ENCODE assay signal across 17 mouse cellular contexts in the genomic region with DNA sequence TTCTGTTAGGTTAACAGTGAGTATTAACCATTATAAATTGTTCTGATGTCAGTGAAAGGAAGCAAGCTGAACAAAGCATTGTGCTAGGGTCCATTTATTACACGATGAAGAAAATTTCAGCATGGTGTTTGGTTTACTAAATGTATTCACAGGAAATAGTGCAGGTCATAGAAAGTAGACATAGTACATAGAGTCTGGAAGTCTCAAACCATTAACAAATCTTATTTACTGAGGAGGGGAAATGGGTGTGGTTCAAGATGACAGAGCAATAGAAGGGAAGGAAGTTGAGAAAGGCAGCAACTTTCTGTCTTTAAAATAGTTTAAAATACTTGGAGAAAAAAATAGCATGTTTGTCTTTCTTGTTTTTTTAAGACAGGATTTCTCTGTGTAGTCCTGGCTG. TPM values are rescaled to one million over a fixed set of nuclear protein-coding genes. Genes with fewer than 3 reads are reported as not detected.
A peak's percentile ranks its signal among the peaks of the same experiment; 100 is the strongest.
DNase-seq lines count a peak whose midpoint lies in the region; ATAC-seq lines count a peak whose summit lies in the region.
"Had no signal": no experiment of that assay in that cellular context is flagged by ENCODE, and none has a peak within 500 bp of the region (broad histone marks: within the 10 kb centered on the region; RNA-seq: fewer than 3 reads in every experiment).

No protein-coding gene starts in this region.

- H3K9ac ChIP-seq in kidney, embryonic 14.5 days (ENCODE audit: low read depth, low read length): no peak overlapping the region
- H3K9ac ChIP-seq: forebrain, embryonic 15.5 days; hindbrain, embryonic 14.5 days; liver, embryonic 15.5 days; midbrain, embryonic 15.5 days; neural tube, embryonic 13.5 days; stomach, embryonic 15.5 days had no signal

- H3K9me3 ChIP-seq in kidney, embryonic 14.5 days (ENCODE audit: control insufficient read depth, low read length): no peaks in the 10 kb centered on the region
- H3K9me3 ChIP-seq: forebrain, embryonic 15.5 days; liver, embryonic 15.5 days; midbrain, embryonic 15.5 days; neural tube, embryonic 13.5 days; stomach, embryonic 15.5 days had no signal

- no peaks in the 10 kb centered on the region for H3K4me1 ChIP-seq in kidney, embryonic 14.5 days (ENCODE audit: control insufficient read depth, insufficient read depth, low read length)
- H3K4me1 ChIP-seq: stomach, embryonic 15.5 days had no signal

- no peak overlapping the region for H3K27ac ChIP-seq in kidney, embryonic 14.5 days (ENCODE audit: low read depth, low read length)
- H3K27ac ChIP-seq: forebrain, embryonic 15.5 days; hindbrain, embryonic 14.5 days; liver, embryonic 15.5 days; midbrain, embryonic 15.5 days; neural tube, embryonic 13.5 days; stomach, embryonic 15.5 days had no signal

- no peaks in the 10 kb centered on the region for H3K36me3 ChIP-seq in kidney, embryonic 14.5 days (ENCODE audit: control insufficient read depth, insufficient read depth, low read length)
- H3K36me3 ChIP-seq: forebrain, embryonic 15.5 days; liver, embryonic 15.5 days; midbrain, embryonic 15.5 days; neural tube, embryonic 13.5 days; stomach, embryonic 15.5 days had no signal

- H3K4me3 ChIP-seq in kidney, embryonic 14.5 days (ENCODE audit: low read length): no peak overlapping the region
- H3K4me3 ChIP-seq: forebrain, embryonic 15.5 days; liver, embryonic 15.5 days; midbrain, embryonic 15.5 days; neural tube, embryonic 13.5 days; stomach, embryonic 15.5 days had no signal

- DNase-seq in kidney, postnatal 14 days: peak; percentile 27
- DNase-seq in 416B (ENCODE audit: low read depth) (peak; percentile 68), adipocyte (ENCODE audit: low spot score) (no peak)
- DNase-seq in CD4-positive helper T cell, adult 2 months (ENCODE audit: low read depth, low spot score): peak; percentile 21
- DNase-seq: adrenal gland, postnatal 36 days; cerebellum, adult 11-12 months; gastrocnemius, postnatal 14 days; thymus, postnatal 4 days had no signal

- 78% methylated on average over 1 of the region's 1 CpGs for WGBS in kidney, embryonic 14.5 days

- no peaks in the 10 kb centered on the region for H3K27me3 ChIP-seq in kidney, embryonic 14.5 days (ENCODE audit: control insufficient read depth, insufficient read depth, low read length)
- H3K27me3 ChIP-seq: forebrain, embryonic 15.5 days; liver, embryonic 15.5 days; midbrain, embryonic 15.5 days; neural tube, embryonic 13.5 days; stomach, embryonic 15.5 days had no signal

- no peak for ATAC-seq in kidney, embryonic 14.5 days (ENCODE audit: low FRiP score, low TSS enrichment)
- peak; percentile 80 for ATAC-seq in granulocyte monocyte progenitor cell, adult 5-6 weeks (replicated peaks; ENCODE audit: poor library complexity, severe bottlenecking)
- no peak for ATAC-seq in frontal cortex, adult (ENCODE audit: low TSS enrichment)
- ATAC-seq: forebrain, embryonic 15.5 days; midbrain, embryonic 15.5 days had no signal

- H3K4me2 ChIP-seq in kidney, embryonic 14.5 days (replicated peaks; ENCODE audit: low read depth, low read length): no peak overlapping the region
- H3K4me2 ChIP-seq: forebrain, embryonic 15.5 days; hindbrain, embryonic 14.5 days; liver, embryonic 15.5 days; midbrain, embryonic 15.5 days; neural tube, embryonic 13.5 days; stomach, embryonic 15.5 days had no signal

RNA-seq across cellular contexts. Expression of gene Fam117b, which starts 10.4 kb away (rescaled TPM):
- 11.2 and 19.2 TPM in 2 replicates for polyA plus RNA-seq in kidney, embryonic 14.5 days (2014; fragmentation: Nextera tagmentation; extraction: Ambion mirVana)
- 19.9 and 21.0 TPM in 2 replicates for total RNA-seq in granulocyte monocyte progenitor cell, adult 5-6 weeks (2014; fragmentation: Nextera tagmentation)
- 25.5 and 25.6 TPM in 2 replicates for total RNA-seq in granulocyte monocyte progenitor cell, adult 5-6 weeks (2017)
